Mouse (Mus musculus): ENCODE data around the gene Gadd45gip1. TPM values are rescaled to one million over a fixed set of nuclear protein-coding genes. Genes with fewer than 3 reads are reported as not detected.

The Gadd45gip1 gene
- polyA plus RNA-seq, 1 experiment from 2014 or later: 36.3 TPM

- ATAC-seq: no peak
- H3K27ac ChIP-seq (ENCODE audit: low read depth, low read length): no peak overlapping the region
- no peak for TF ChIP-seq CTCF (IDR thresholded peaks at IDR 0.05; ENCODE audit: low read depth)
- H3K9ac ChIP-seq (ENCODE audit: low read depth, low read length): no peak overlapping the region
- no peak overlapping the region for H3K4me3 ChIP-seq (ENCODE audit: low read depth, low read length)
- peak overlapping the region; percentile 37 for H3K4me2 ChIP-seq (replicated peaks; ENCODE audit: low read depth)
- H3K36me3 ChIP-seq (ENCODE audit: control insufficient read depth, insufficient read depth): 0 out of 2 replicates have a peak, but pooled peaks cover 5% of the 10 kb centered on the region
- no peaks in the 10 kb centered on the region for H3K4me1 ChIP-seq (replicated peaks; ENCODE audit: control insufficient read depth, insufficient read depth, low read length)
- WGBS: 57% methylated on average over 13 of the region's 13 CpGs
- no peaks in the 10 kb centered on the region for H3K9me3 ChIP-seq (ENCODE audit: control insufficient read depth)
- peaks cover 48% of the 10 kb centered on the region for H3K27me3 ChIP-seq (replicated peaks; ENCODE audit: control insufficient read depth, insufficient read depth, low read length)
These were observed 37.4 kb upstream of the Gadd45gip1 start for GRCm38 (mm10) chr8:84793791-84794485.

- peaks cover 46% of the 10 kb centered on the region for H3K27me3 ChIP-seq (replicated peaks; ENCODE audit: control insufficient read depth, insufficient read depth, low read length)
- no peak for TF ChIP-seq CTCF (IDR thresholded peaks at IDR 0.05; ENCODE audit: low read depth)
- H3K4me2 ChIP-seq (replicated peaks; ENCODE audit: low read depth): peak overlapping the region; percentile 17; the same call in 1 of the 2 replicates
- H3K4me1 ChIP-seq (replicated peaks; ENCODE audit: control insufficient read depth, insufficient read depth, low read length): no peaks in the 10 kb centered on the region
- H3K4me3 ChIP-seq (ENCODE audit: low read depth, low read length): no peak overlapping the region
- no peak for ATAC-seq
- H3K9ac ChIP-seq (ENCODE audit: low read depth, low read length): no peak overlapping the region
- 0 out of 2 replicates have a peak, but pooled peaks cover 5% of the 10 kb centered on the region for H3K36me3 ChIP-seq (ENCODE audit: control insufficient read depth, insufficient read depth)
- WGBS: 45% methylated on average over 7 of the region's 7 CpGs
- H3K27ac ChIP-seq (ENCODE audit: low read depth, low read length): no peak overlapping the region; the same call in 1 of the 2 replicates
- H3K9me3 ChIP-seq (ENCODE audit: control insufficient read depth): no peaks in the 10 kb centered on the region
These were observed 36.8 kb upstream of the Gadd45gip1 start for GRCm38 (mm10) chr8:84794486-84794885.

GRCm38 (mm10) chr8:84797256-84797797 is 34.0 kb upstream of the Gadd45gip1 start:
- ATAC-seq: no peak
- Histone ChIP-seq H3K4me3 (ENCODE audit: low read depth, low read length) (no peak overlapping the region), H3K9ac (ENCODE audit: low read depth, low read length) (no peak overlapping the region), H3K9me3 (ENCODE audit: control insufficient read depth) (no peaks in the 10 kb centered on the region), H3K4me1 (replicated peaks; ENCODE audit: control insufficient read depth, insufficient read depth, low read length) (no peaks in the 10 kb centered on the region), H3K27me3 (replicated peaks; ENCODE audit: control insufficient read depth, insufficient read depth, low read length) (peaks cover 39% of the 10 kb centered on the region), H3K36me3 (ENCODE audit: control insufficient read depth, insufficient read depth) (0 out of 2 replicates have a peak, but pooled peaks cover 5% of the 10 kb centered on the region), H3K4me2 (replicated peaks; ENCODE audit: low read depth) (no peak overlapping the region), H3K27ac (ENCODE audit: low read depth, low read length) (no peak overlapping the region)
- 78% methylated on average over 15 of the region's 15 CpGs for WGBS
- no peak for TF ChIP-seq CTCF (IDR thresholded peaks at IDR 0.05; ENCODE audit: low read depth)

- Histone ChIP-seq H3K9ac (ENCODE audit: low read depth, low read length) (no peak overlapping the region), H3K4me1 (replicated peaks; ENCODE audit: control insufficient read depth, insufficient read depth, low read length) (no peaks in the 10 kb centered on the region), H3K36me3 (ENCODE audit: control insufficient read depth, insufficient read depth) (0 out of 2 replicates have a peak, but pooled peaks cover 5% of the 10 kb centered on the region), H3K4me3 (ENCODE audit: low read depth, low read length) (no peak overlapping the region), H3K9me3 (ENCODE audit: control insufficient read depth) (no peaks in the 10 kb centered on the region), H3K27me3 (replicated peaks; ENCODE audit: control insufficient read depth, insufficient read depth, low read length) (peaks cover 41% of the 10 kb centered on the region), H3K27ac (ENCODE audit: low read depth, low read length) (no peak overlapping the region), H3K4me2 (replicated peaks; ENCODE audit: low read depth) (peak overlapping the region; percentile 98)
- no peak for TF ChIP-seq CTCF (IDR thresholded peaks at IDR 0.05; ENCODE audit: low read depth)
- no peak for ATAC-seq
- WGBS: 68% methylated on average over 6 of the region's 6 CpGs
These were observed 33.4 kb upstream of the Gadd45gip1 start for GRCm38 (mm10) chr8:84797971-84798370.

- TF ChIP-seq CTCF (IDR thresholded peaks at IDR 0.05; ENCODE audit: low read depth): no peak
- Histone ChIP-seq H3K9me3 (ENCODE audit: control insufficient read depth) (no peaks in the 10 kb centered on the region), H3K4me1 (replicated peaks; ENCODE audit: control insufficient read depth, insufficient read depth, low read length) (no peaks in the 10 kb centered on the region), H3K36me3 (ENCODE audit: control insufficient read depth, insufficient read depth) (0 out of 2 replicates have a peak, but pooled peaks cover 5% of the 10 kb centered on the region), H3K27me3 (replicated peaks; ENCODE audit: control insufficient read depth, insufficient read depth, low read length) (peaks cover 41% of the 10 kb centered on the region), H3K27ac (ENCODE audit: low read depth, low read length) (no peak overlapping the region), H3K4me3 (ENCODE audit: low read depth, low read length) (peak overlapping the region; percentile 65), H3K9ac (ENCODE audit: low read depth, low read length) (peak overlapping the region; percentile 78), H3K4me2 (replicated peaks; ENCODE audit: low read depth) (peak overlapping the region; percentile 98)
- no peak for ATAC-seq
- 57% methylated on average over 10 of the region's 10 CpGs for WGBS
These were observed 32.7 kb upstream of the Gadd45gip1 start for GRCm38 (mm10) chr8:84798446-84799135.
